Comparison of ENCODE assay signal across 14 mouse cellular contexts in genomic region chr8:70171240-70171639, GRCm38 (mm10). TPM values are rescaled to one million over a fixed set of nuclear protein-coding genes. Genes with fewer than 3 reads are reported as not detected.
DNase-seq lines count a peak whose midpoint lies in the region; ATAC-seq and TF ChIP-seq lines count a peak whose summit lies in the region.
"Had no signal": no experiment of that assay in that cellular context is flagged by ENCODE, and none has a peak within 500 bp of the region (broad histone marks: within the 10 kb centered on the region; RNA-seq: fewer than 3 reads in every experiment).

No protein-coding gene starts in this region.

- peaks cover 30% of the 10 kb centered on the region for H3K4me1 ChIP-seq in heart, embryonic 12.5 days (replicated peaks)
- H3K4me1 ChIP-seq in midbrain, embryonic 10.5 days = peaks cover 33% of the 10 kb centered on the region
- peaks cover 27% of the 10 kb centered on the region for H3K4me1 ChIP-seq in midbrain, embryonic 13.5 days (replicated peaks)
- 0 out of 2 replicates have a peak, but pooled peaks cover 4% of the 10 kb centered on the region for H3K4me1 ChIP-seq in forebrain, postnatal 0 days (ENCODE audit: insufficient read depth)
- H3K4me1 ChIP-seq in liver, embryonic 15.5 days (replicated peaks) = peaks cover 53% of the 10 kb centered on the region

- H3K36me3 ChIP-seq in heart, embryonic 12.5 days = no peaks in the 10 kb centered on the region
- peaks cover 9% of the 10 kb centered on the region; the same call in 1 of the 2 replicates for H3K36me3 ChIP-seq in midbrain, embryonic 10.5 days
- H3K36me3 ChIP-seq in midbrain, embryonic 13.5 days = no peaks in the 10 kb centered on the region
- no peaks in the 10 kb centered on the region; the same call in 1 of the 2 replicates for H3K36me3 ChIP-seq in forebrain, postnatal 0 days (ENCODE audit: insufficient read depth)
- H3K36me3 ChIP-seq in liver, embryonic 15.5 days (replicated peaks) = 0 out of 2 replicates have a peak, but pooled peaks cover 2% of the 10 kb centered on the region

- no peaks in the 10 kb centered on the region for H3K9me3 ChIP-seq in heart, embryonic 12.5 days (replicated peaks)
- no peaks in the 10 kb centered on the region for H3K9me3 ChIP-seq in midbrain, embryonic 10.5 days (replicated peaks)
- H3K9me3 ChIP-seq in midbrain, embryonic 13.5 days = no peaks in the 10 kb centered on the region
- H3K9me3 ChIP-seq in forebrain, postnatal 0 days (ENCODE audit: low read length) = no peaks in the 10 kb centered on the region
- H3K9me3 ChIP-seq in liver, embryonic 15.5 days (replicated peaks) = no peaks in the 10 kb centered on the region

- H3K27me3 ChIP-seq in heart, embryonic 12.5 days (replicated peaks) = peaks cover 19% of the 10 kb centered on the region
- peaks cover 4% of the 10 kb centered on the region for H3K27me3 ChIP-seq in midbrain, embryonic 10.5 days (ENCODE audit: low read depth, poor library complexity, severe bottlenecking)
- peaks cover 8% of the 10 kb centered on the region for H3K27me3 ChIP-seq in midbrain, embryonic 13.5 days
- no peaks in the 10 kb centered on the region for H3K27me3 ChIP-seq in forebrain, postnatal 0 days (ENCODE audit: insufficient read depth, low read length)
- peaks cover 15% of the 10 kb centered on the region for H3K27me3 ChIP-seq in liver, embryonic 15.5 days

- no peak overlapping the region for H3K9ac ChIP-seq in heart, embryonic 12.5 days
- no peak overlapping the region for H3K9ac ChIP-seq in midbrain, embryonic 13.5 days (replicated peaks)
- no peak overlapping the region for H3K9ac ChIP-seq in forebrain, postnatal 0 days
- H3K9ac ChIP-seq in liver, embryonic 15.5 days = no peak overlapping the region

- no peak overlapping the region for H3K27ac ChIP-seq in heart, embryonic 12.5 days (ENCODE audit: poor library complexity, severe bottlenecking)
- peak overlapping the region; percentile 86 for H3K27ac ChIP-seq in midbrain, embryonic 10.5 days (replicated peaks)
- H3K27ac ChIP-seq in midbrain, embryonic 13.5 days = no peak overlapping the region
- no peak overlapping the region for H3K27ac ChIP-seq in forebrain, postnatal 0 days (ENCODE audit: low read depth, low read length)
- H3K27ac ChIP-seq in liver, embryonic 15.5 days (replicated peaks) = peak overlapping the region; percentile 68
- H3K27ac ChIP-seq: hindbrain, postnatal 0 days; layer of hippocampus, adult 2 months; stomach, postnatal 0 days had no signal

- 82% methylated on average over 7 of the region's 7 CpGs for WGBS in heart, embryonic 12.5 days
- 87% methylated on average over 7 of the region's 7 CpGs for WGBS in midbrain, embryonic 10.5 days
- 95% methylated on average over 7 of the region's 7 CpGs for WGBS in midbrain, embryonic 13.5 days
- 86% methylated on average over 7 of the region's 7 CpGs for WGBS in forebrain, postnatal 0 days
- WGBS in liver, embryonic 15.5 days (ENCODE audit: insufficient replicate concordance) = 51% methylated on average over 7 of the region's 7 CpGs

- no peak for ATAC-seq in heart, embryonic 12.5 days (ENCODE audit: insufficient number of reproducible peaks, low FRiP score)
- no peak for ATAC-seq in midbrain, embryonic 13.5 days
- ATAC-seq in forebrain, postnatal 0 days = no peak
- ATAC-seq in liver, embryonic 15.5 days (ENCODE audit: insufficient read depth) = no peak

- no peak overlapping the region for H3K4me3 ChIP-seq in heart, embryonic 12.5 days
- H3K4me3 ChIP-seq in midbrain, embryonic 10.5 days = 0 out of 2 replicates have a peak overlapping the region, but pooled peaks have one; percentile 80
- H3K4me3 ChIP-seq in midbrain, embryonic 13.5 days (replicated peaks) = no peak overlapping the region
- H3K4me3 ChIP-seq in forebrain, postnatal 0 days (ENCODE audit: low read depth, low read length) = no peak overlapping the region
- H3K4me3 ChIP-seq in liver, embryonic 15.5 days (replicated peaks) = no peak overlapping the region

- H3K4me2 ChIP-seq in heart, embryonic 12.5 days = peak overlapping the region; percentile 67; the same call in 1 of the 2 replicates
- H3K4me2 ChIP-seq in midbrain, embryonic 13.5 days (replicated peaks) = no peak overlapping the region
- H3K4me2 ChIP-seq in forebrain, postnatal 0 days (ENCODE audit: low read depth) = peak overlapping the region; percentile 57; the same call in 1 of the 2 replicates
- H3K4me2 ChIP-seq in liver, embryonic 15.5 days = peak overlapping the region; percentile 71

- no peak for TF ChIP-seq CTCF in forebrain, postnatal 0 days (IDR thresholded peaks at IDR 0.05; ENCODE audit: low read depth)

- no peak for DNase-seq in heart, postnatal 10 days
- DNase-seq in midbrain, embryonic 10.5 days (ENCODE audit: low spot score) = no peak
- DNase-seq in forebrain, postnatal 0 days = no peak
- no peak for DNase-seq in urinary bladder, postnatal 4 days (ENCODE audit: low spot score in 2 of 2)
- DNase-seq in adrenal gland, postnatal 25 days = no peak
- DNase-seq: adrenal gland, postnatal 14 days; heart, adult 18-20 months; lung, postnatal 4 days had no signal

- intact Hi-C loops in heart, postnatal 10 days (cut with DNase I) = loop anchor here (5.0 kb wide), 1 partner anchor 36 kb away; no protein-coding TSS in a partner anchor

RNA-seq across cellular contexts. Expression of gene Tmem161a, which starts 0.9 kb away (rescaled TPM):
- polyA plus RNA-seq in heart, embryonic 12.5 days (2016; fragmentation: Nextera tagmentation; extraction: Ambion mirVana) = 98.0 and 100 TPM in 2 replicates
- total RNA-seq in heart, postnatal 10 days (2021) = 100 to 1,000 TPM in 1 of 2 experiments, 10 to 100 TPM in 1; 88.3 to 103 TPM
- polyA plus RNA-seq in midbrain, embryonic 10.5 days (2016; fragmentation: Nextera tagmentation; extraction: Ambion mirVana) = 66.1 and 73.4 TPM in 2 replicates
- 44.6 and 49.5 TPM in 2 replicates for polyA plus RNA-seq in midbrain, embryonic 13.5 days (2015; fragmentation: Nextera tagmentation; extraction: Ambion mirVana)
- 60.7 and 74.9 TPM in 2 replicates for total RNA-seq in forebrain, postnatal 0 days (2014; rRNA removed)
- 43.3 and 52.7 TPM in 2 replicates for polyA plus RNA-seq in forebrain, postnatal 0 days (2015; fragmentation: Nextera tagmentation; extraction: Ambion mirVana)
- 28.1 and 31.9 TPM in 2 replicates for polyA plus RNA-seq in liver, embryonic 15.5 days (2015; fragmentation: Nextera tagmentation; extraction: Ambion mirVana)
- total RNA-seq in adrenal gland, postnatal 25 days (2021) = 55.6 and 76.6 TPM in 2 replicates

RNA-seq across cellular contexts. Expression of gene Mef2b, which starts 31.7 kb away (rescaled TPM):
- polyA plus RNA-seq in heart, embryonic 12.5 days (2016; fragmentation: Nextera tagmentation; extraction: Ambion mirVana) = not detected in 2 replicates
- under 1 TPM; 0.38 to 0.45 TPM for total RNA-seq in heart, postnatal 10 days (2021)
- polyA plus RNA-seq in midbrain, embryonic 10.5 days (2016; fragmentation: Nextera tagmentation; extraction: Ambion mirVana) = 0.46 and 0.86 TPM in 2 replicates
- 0.26 and 0.59 TPM in 2 replicates for polyA plus RNA-seq in midbrain, embryonic 13.5 days (2015; fragmentation: Nextera tagmentation; extraction: Ambion mirVana)
- 0.90 TPM in 1 of 2 replicates, not detected in the other for total RNA-seq in forebrain, postnatal 0 days (2014; rRNA removed)
- polyA plus RNA-seq in forebrain, postnatal 0 days (2015; fragmentation: Nextera tagmentation; extraction: Ambion mirVana) = 1.3 and 1.7 TPM in 2 replicates
- not detected in 2 replicates for polyA plus RNA-seq in liver, embryonic 15.5 days (2015; fragmentation: Nextera tagmentation; extraction: Ambion mirVana)
- total RNA-seq in adrenal gland, postnatal 25 days (2021) = 0.79 TPM in 1 of 2 replicates, not detected in the other

RNA-seq across cellular contexts. Expression of gene Borcs8, which starts 31.9 kb away (rescaled TPM):
- 30.3 and 38.1 TPM in 2 replicates for polyA plus RNA-seq in heart, embryonic 12.5 days (2016; fragmentation: Nextera tagmentation; extraction: Ambion mirVana)
- 10 to 100 TPM; 30.3 TPM for total RNA-seq in heart, postnatal 10 days (2021)
- polyA plus RNA-seq in midbrain, embryonic 10.5 days (2016; fragmentation: Nextera tagmentation; extraction: Ambion mirVana) = 38.2 and 41.3 TPM in 2 replicates
- 53.0 and 56.5 TPM in 2 replicates for polyA plus RNA-seq in midbrain, embryonic 13.5 days (2015; fragmentation: Nextera tagmentation; extraction: Ambion mirVana)
- total RNA-seq in forebrain, postnatal 0 days (2014; rRNA removed) = 59.3 and 74.9 TPM in 2 replicates
- 56.5 and 64.4 TPM in 2 replicates for polyA plus RNA-seq in forebrain, postnatal 0 days (2015; fragmentation: Nextera tagmentation; extraction: Ambion mirVana)
- 22.4 and 25.7 TPM in 2 replicates for polyA plus RNA-seq in liver, embryonic 15.5 days (2015; fragmentation: Nextera tagmentation; extraction: Ambion mirVana)
- 70.3 and 71.8 TPM in 2 replicates for total RNA-seq in adrenal gland, postnatal 25 days (2021)

RNA-seq across cellular contexts. Expression of gene Rfxank, which starts 32.3 kb away (rescaled TPM):
- polyA plus RNA-seq in heart, embryonic 12.5 days (2016; fragmentation: Nextera tagmentation; extraction: Ambion mirVana) = 17.7 and 18.7 TPM in 2 replicates
- total RNA-seq in heart, postnatal 10 days (2021) = 10 to 100 TPM; 20.7 to 22.4 TPM
- polyA plus RNA-seq in midbrain, embryonic 10.5 days (2016; fragmentation: Nextera tagmentation; extraction: Ambion mirVana) = 16.1 and 18.1 TPM in 2 replicates
- 12.5 and 13.4 TPM in 2 replicates for polyA plus RNA-seq in midbrain, embryonic 13.5 days (2015; fragmentation: Nextera tagmentation; extraction: Ambion mirVana)
- 8.5 and 10.2 TPM in 2 replicates for total RNA-seq in forebrain, postnatal 0 days (2014; rRNA removed)
- 6.0 and 7.9 TPM in 2 replicates for polyA plus RNA-seq in forebrain, postnatal 0 days (2015; fragmentation: Nextera tagmentation; extraction: Ambion mirVana)
- 6.5 and 7.3 TPM in 2 replicates for polyA plus RNA-seq in liver, embryonic 15.5 days (2015; fragmentation: Nextera tagmentation; extraction: Ambion mirVana)
- 14.6 and 17.6 TPM in 2 replicates for total RNA-seq in adrenal gland, postnatal 25 days (2021)

RNA-seq across cellular contexts. Expression of gene Nr2c2ap, which starts 40.1 kb away (rescaled TPM):
- 28.5 and 29.1 TPM in 2 replicates for polyA plus RNA-seq in heart, embryonic 12.5 days (2016; fragmentation: Nextera tagmentation; extraction: Ambion mirVana)
- total RNA-seq in heart, postnatal 10 days (2021) = 10 to 100 TPM; 10.9 to 12.8 TPM
- 28.4 and 30.7 TPM in 2 replicates for polyA plus RNA-seq in midbrain, embryonic 10.5 days (2016; fragmentation: Nextera tagmentation; extraction: Ambion mirVana)
- 27.2 and 30.4 TPM in 2 replicates for polyA plus RNA-seq in midbrain, embryonic 13.5 days (2015; fragmentation: Nextera tagmentation; extraction: Ambion mirVana)
- total RNA-seq in forebrain, postnatal 0 days (2014; rRNA removed) = 6.6 and 7.2 TPM in 2 replicates
- polyA plus RNA-seq in forebrain, postnatal 0 days (2015; fragmentation: Nextera tagmentation; extraction: Ambion mirVana) = 55.9 and 58.0 TPM in 2 replicates
- 16.8 and 17.4 TPM in 2 replicates for polyA plus RNA-seq in liver, embryonic 15.5 days (2015; fragmentation: Nextera tagmentation; extraction: Ambion mirVana)
- 21.1 and 21.3 TPM in 2 replicates for total RNA-seq in adrenal gland, postnatal 25 days (2021)

Comparison
In these comparisons a context has a peak if more than half of its experiments do, and no peak if none do; other contexts are left out.
1. H3K27ac ChIP-seq: peak in midbrain, embryonic 10.5 days (single experiment) and liver, embryonic 15.5 days (single experiment); none in heart, embryonic 12.5 days (single experiment), midbrain, embryonic 13.5 days (single experiment) and forebrain, postnatal 0 days (single experiment).